In the genomic region with DNA sequence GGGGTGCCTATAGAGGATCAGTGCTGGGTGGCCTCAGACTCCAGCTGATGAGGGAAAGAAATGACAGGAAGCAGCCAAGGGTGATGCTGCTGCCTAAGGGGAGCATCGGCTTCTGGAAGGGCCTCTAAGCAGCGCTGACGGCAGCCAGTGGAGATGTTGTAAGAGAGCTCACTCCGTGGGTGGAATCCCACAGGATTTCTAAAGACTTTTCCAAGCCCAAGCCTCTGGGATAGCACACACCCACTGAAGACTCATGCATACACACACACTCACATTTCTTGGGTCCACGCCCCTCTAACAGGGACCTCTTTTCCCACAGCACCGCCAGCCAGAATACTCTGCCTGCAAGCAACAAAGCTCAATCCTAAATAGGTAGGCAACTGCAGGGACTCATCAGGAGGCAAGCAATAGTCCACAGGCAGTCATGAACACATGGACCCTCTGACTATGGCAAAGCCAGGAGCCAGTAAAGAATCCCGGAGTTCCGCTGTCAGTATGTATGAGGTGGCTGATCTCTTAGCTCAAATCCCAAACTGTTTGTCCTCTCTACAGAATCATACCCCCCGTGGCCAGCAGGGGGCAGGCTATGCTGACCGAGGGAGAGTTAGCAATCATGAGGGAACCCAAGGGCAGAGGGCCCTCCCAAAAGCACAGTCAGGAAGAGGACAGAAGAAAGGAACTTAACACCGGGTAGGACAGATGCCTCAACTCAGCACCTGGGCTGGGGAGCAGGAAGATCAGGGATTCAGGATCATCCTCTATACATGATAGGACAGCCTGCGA, we compare ENCODE assay signal across 10 mouse cellular contexts. TPM values are rescaled to one million over a fixed set of nuclear protein-coding genes. Genes with fewer than 3 reads are reported as not detected.
A peak's percentile ranks its signal among the peaks of the same experiment; 100 is the strongest.
DNase-seq lines count a peak whose midpoint lies in the region; ATAC-seq lines count a peak whose summit lies in the region.
"Had no signal": no experiment of that assay in that cellular context is flagged by ENCODE, and none has a peak within 500 bp of the region (broad histone marks: within the 10 kb centered on the region; RNA-seq: fewer than 3 reads in every experiment).

No protein-coding gene starts in this region.

- H3K36me3 ChIP-seq in heart, embryonic 11.5 days (ENCODE audit: control insufficient read depth, insufficient read depth, low read length) = no peaks in the 10 kb centered on the region
- no peaks in the 10 kb centered on the region for H3K36me3 ChIP-seq in splenic B cell, adult 2 months (ENCODE audit: control insufficient read depth, insufficient read depth, low read length, poor library complexity, severe bottlenecking)
- H3K36me3 ChIP-seq: embryonic facial prominence, embryonic 12.5 days; lung, embryonic 15.5 days had no signal

- whole genome bisulfite sequencing in heart, embryonic 11.5 days (ENCODE audit: insufficient replicate concordance) = 45% methylated on average over 12 of the region's 12 CpGs

- no peak overlapping the region for H3K9ac ChIP-seq in heart, embryonic 11.5 days (ENCODE audit: low read depth, low read length)
- H3K9ac ChIP-seq: embryonic facial prominence, embryonic 12.5 days; lung, embryonic 15.5 days had no signal

- no peaks in the 10 kb centered on the region for H3K9me3 ChIP-seq in heart, embryonic 11.5 days (replicated peaks; ENCODE audit: control insufficient read depth, low read length)
- H3K9me3 ChIP-seq: embryonic facial prominence, embryonic 12.5 days; lung, embryonic 15.5 days had no signal

- peak; percentile 42 to 74 for DNase-seq in heart, adult 18-20 months
- peak; percentile 62 for DNase-seq in 416B (ENCODE audit: low read depth)
- DNase-seq in T-cell, adult 2 months (ENCODE audit: low spot score) = peak; percentile 28
- peak; percentile 79 for DNase-seq in embryo, embryonic 10.5 days (ENCODE audit: low spot score)
- DNase-seq in heart, postnatal 4 days = peak; percentile 80
- DNase-seq in lung, postnatal 10 days = peak; percentile 71
- peak; percentile 72 for DNase-seq in splenic B cell, adult 2 months (ENCODE audit: low read depth, low spot score)

- no peak overlapping the region for H3K27ac ChIP-seq in heart, embryonic 11.5 days (ENCODE audit: low read depth, low read length)
- H3K27ac ChIP-seq: embryonic facial prominence, embryonic 12.5 days; lung, embryonic 15.5 days had no signal

- no peak overlapping the region for H3K4me3 ChIP-seq in heart, embryonic 11.5 days (ENCODE audit: low read depth, low read length)
- H3K4me3 ChIP-seq: embryonic facial prominence, embryonic 12.5 days; lung, embryonic 15.5 days had no signal

- no peak for ATAC-seq in heart, embryonic 11.5 days (replicated peaks; ENCODE audit: insufficient number of reproducible peaks, low FRiP score, low TSS enrichment)

- H3K4me2 ChIP-seq in heart, embryonic 11.5 days = no peak overlapping the region
- H3K4me2 ChIP-seq: embryonic facial prominence, embryonic 12.5 days; lung, embryonic 15.5 days had no signal

- H3K4me1 ChIP-seq in heart, embryonic 11.5 days (ENCODE audit: control insufficient read depth, insufficient read depth, low read length) = no peaks in the 10 kb centered on the region
- H3K4me1 ChIP-seq: lung, embryonic 15.5 days had no signal

- H3K27me3 ChIP-seq in heart, embryonic 11.5 days (ENCODE audit: control insufficient read depth, insufficient read depth, low read length) = peaks cover 27% of the 10 kb centered on the region
- H3K27me3 ChIP-seq in splenic B cell, adult 2 months (ENCODE audit: control insufficient read depth, insufficient read depth, low read length, poor library complexity, severe bottlenecking) = no peaks in the 10 kb centered on the region

RNA-seq across cellular contexts. Expression of gene Foxe1, which starts 13.1 kb away (rescaled TPM):
- total RNA-seq in heart, adult 18-20 months (2021) = not detected
- polyA plus RNA-seq in heart, embryonic 11.5 days (2014; fragmentation: Nextera tagmentation; extraction: Ambion mirVana) = 0.07 TPM in 2 replicates
- under 1 TPM in 1 of 2 experiments, not detected in 1; 0.14 TPM for total RNA-seq in heart, postnatal 4 days (2021)

RNA-seq across cellular contexts. Expression of gene Trmo, which starts 32.7 kb away (rescaled TPM):
- 1 to 10 TPM; 3.2 to 4.7 TPM for total RNA-seq in heart, adult 18-20 months (2021)
- polyA plus RNA-seq in heart, embryonic 11.5 days (2014; fragmentation: Nextera tagmentation; extraction: Ambion mirVana) = 8.4 and 11.5 TPM in 2 replicates
- 1 to 10 TPM; 3.8 to 5.4 TPM for total RNA-seq in heart, postnatal 4 days (2021)

RNA-seq across cellular contexts. Expression of gene Hemgn, which starts 56.8 kb away (rescaled TPM):
- total RNA-seq in heart, adult 18-20 months (2021) = under 1 TPM; 0.15 TPM
- polyA plus RNA-seq in heart, embryonic 11.5 days (2014; fragmentation: Nextera tagmentation; extraction: Ambion mirVana) = 64.3 and 76.3 TPM in 2 replicates
- under 1 TPM in 1 of 2 experiments, not detected in 1; 0.36 TPM for total RNA-seq in heart, postnatal 4 days (2021)

Comparison
In these comparisons a context has a peak if more than half of its experiments do, and no peak if none do; other contexts are left out.
1. DNase-seq: peak in every context shown above with its lines; median percentile 80 in heart, postnatal 4 days; 79 in embryo, embryonic 10.5 days; 72 in splenic B cell, adult 2 months; 71 in lung, postnatal 10 days; 62 in 416B; 58 in heart, adult 18-20 months; 28 in T-cell, adult 2 months.